Mouse (Mus musculus): Measurements from ENCODE around the gene Cdc42. TPM values are rescaled to one million over a fixed set of nuclear protein-coding genes. Genes with fewer than 3 reads are reported as not detected.

Cdc42 gene
- polyA plus RNA-seq, 1 experiment: 240 TPM

GRCm38 (mm10) chr4:137316027-137316770, 41.3 kb downstream of the Cdc42 start:
- no peak overlapping the region for H3K4me3 ChIP-seq (ENCODE audit: insufficient read depth, poor library complexity, severe bottlenecking)
- H3ac ChIP-seq (ENCODE audit: control insufficient read depth, insufficient read length, low read depth): no peak overlapping the region
- H3K36me3 ChIP-seq (ENCODE audit: control insufficient read depth, insufficient read depth): peaks cover 64% of the 10 kb centered on the region
- no peaks in the 10 kb centered on the region for H3K79me3 ChIP-seq (ENCODE audit: low read depth)
- peaks cover 6% of the 10 kb centered on the region for H3K79me2 ChIP-seq (ENCODE audit: control insufficient read depth, insufficient read depth)
- no peak for TF ChIP-seq CTCF (IDR thresholded peaks at IDR 0.05; ENCODE audit: control insufficient read depth, insufficient read depth, insufficient read length)
- no peak for TF ChIP-seq MYOD1 (IDR thresholded peaks at IDR 0.05; ENCODE audit: control insufficient read depth, insufficient read length, low read depth)
- no peak for TF ChIP-seq MAX (IDR thresholded peaks at IDR 0.05)
- no peak for TF ChIP-seq FOSL1 (IDR thresholded peaks at IDR 0.05; ENCODE audit: insufficient read depth, low read length, poor library complexity, severe bottlenecking)
- no peak for TF ChIP-seq CEBPB (IDR thresholded peaks at IDR 0.05; ENCODE audit: low read depth)
- no peak for TF ChIP-seq USF1 (IDR thresholded peaks at IDR 0.05; ENCODE audit: low read depth)
- TF ChIP-seq MYOG (IDR thresholded peaks at IDR 0.05; ENCODE audit: control insufficient read depth, extremely low read depth, insufficient read length): no peak
- H3K27me3 ChIP-seq (ENCODE audit: control insufficient read depth, insufficient read depth, insufficient read length): no peaks in the 10 kb centered on the region

- Histone ChIP-seq H3ac (ENCODE audit: control insufficient read depth, insufficient read length, low read depth) (no peak overlapping the region), H3K79me3 (ENCODE audit: low read depth) (no peaks in the 10 kb centered on the region), H3K27me3 (ENCODE audit: control insufficient read depth, insufficient read depth, insufficient read length) (no peaks in the 10 kb centered on the region), H3K79me2 (ENCODE audit: control insufficient read depth, insufficient read depth) (peaks cover 6% of the 10 kb centered on the region), H3K36me3 (ENCODE audit: control insufficient read depth, insufficient read depth) (peaks cover 52% of the 10 kb centered on the region), H3K4me3 (ENCODE audit: insufficient read depth, poor library complexity, severe bottlenecking) (no peak overlapping the region)
- TF ChIP-seq USF1 (IDR thresholded peaks at IDR 0.05; ENCODE audit: low read depth) (no peak), CEBPB (IDR thresholded peaks at IDR 0.05; ENCODE audit: low read depth) (no peak), MAX (IDR thresholded peaks at IDR 0.05) (no peak), FOSL1 (IDR thresholded peaks at IDR 0.05; ENCODE audit: insufficient read depth, low read length, poor library complexity, severe bottlenecking) (no peak), MYOD1 (IDR thresholded peaks at IDR 0.05; ENCODE audit: control insufficient read depth, insufficient read length, low read depth) (no peak), MYOG (IDR thresholded peaks at IDR 0.05; ENCODE audit: control insufficient read depth, extremely low read depth, insufficient read length) (no peak), CTCF (IDR thresholded peaks at IDR 0.05; ENCODE audit: control insufficient read depth, insufficient read depth, insufficient read length) (no peak)
Measured at GRCm38 (mm10) chr4:137315061-137315460, 42.5 kb downstream of the Cdc42 start.

GRCm38 (mm10) chr4:137314561-137314960, 43.0 kb downstream of the Cdc42 start:
- H3K79me3 ChIP-seq (ENCODE audit: low read depth): no peaks in the 10 kb centered on the region
- H3ac ChIP-seq (ENCODE audit: control insufficient read depth, insufficient read length, low read depth): no peak overlapping the region
- no peak overlapping the region for H3K4me3 ChIP-seq (ENCODE audit: insufficient read depth, poor library complexity, severe bottlenecking)
- H3K27me3 ChIP-seq (ENCODE audit: control insufficient read depth, insufficient read depth, insufficient read length): no peaks in the 10 kb centered on the region
- peaks cover 6% of the 10 kb centered on the region for H3K79me2 ChIP-seq (ENCODE audit: control insufficient read depth, insufficient read depth)
- peaks cover 47% of the 10 kb centered on the region for H3K36me3 ChIP-seq (ENCODE audit: control insufficient read depth, insufficient read depth)
- TF ChIP-seq MAX (IDR thresholded peaks at IDR 0.05) (no peak), CTCF (IDR thresholded peaks at IDR 0.05; ENCODE audit: control insufficient read depth, insufficient read depth, insufficient read length) (no peak), FOSL1 (IDR thresholded peaks at IDR 0.05; ENCODE audit: insufficient read depth, low read length, poor library complexity, severe bottlenecking) (no peak), USF1 (IDR thresholded peaks at IDR 0.05; ENCODE audit: low read depth) (no peak), MYOG (IDR thresholded peaks at IDR 0.05; ENCODE audit: control insufficient read depth, extremely low read depth, insufficient read length) (no peak), CEBPB (IDR thresholded peaks at IDR 0.05; ENCODE audit: low read depth) (no peak), MYOD1 (IDR thresholded peaks at IDR 0.05; ENCODE audit: control insufficient read depth, insufficient read length, low read depth) (no peak)

- peaks cover 6% of the 10 kb centered on the region for H3K79me2 ChIP-seq (ENCODE audit: control insufficient read depth, insufficient read depth)
- H3K36me3 ChIP-seq (ENCODE audit: control insufficient read depth, insufficient read depth): peaks cover 37% of the 10 kb centered on the region
- TF ChIP-seq MYOG (IDR thresholded peaks at IDR 0.05; ENCODE audit: control insufficient read depth, extremely low read depth, insufficient read length) (no peak), MYOD1 (IDR thresholded peaks at IDR 0.05; ENCODE audit: control insufficient read depth, insufficient read length, low read depth) (no peak)
Measured at GRCm38 (mm10) chr4:137313511-137313910, 44.0 kb downstream of the Cdc42 start.

GRCm38 (mm10) chr4:137308377-137308776, 49.1 kb downstream of the Cdc42 start:
- no peaks in the 10 kb centered on the region for H3K27me3 ChIP-seq (ENCODE audit: control insufficient read depth, insufficient read depth, insufficient read length)
- H3ac ChIP-seq (ENCODE audit: control insufficient read depth, insufficient read length, low read depth): no peak overlapping the region
- H3K79me2 ChIP-seq (ENCODE audit: control insufficient read depth, insufficient read depth): no peaks in the 10 kb centered on the region

More at GRCm38 (mm10) chr4:137313511-137313910, 44.0 kb downstream of the Cdc42 start:
- H3K27me3 ChIP-seq (ENCODE audit: control insufficient read depth, insufficient read depth, insufficient read length): no peaks in the 10 kb centered on the region
- H3ac ChIP-seq (ENCODE audit: control insufficient read depth, insufficient read length, low read depth): no peak overlapping the region
- no peak overlapping the region for H3K4me3 ChIP-seq (ENCODE audit: insufficient read depth, poor library complexity, severe bottlenecking)
- no peaks in the 10 kb centered on the region for H3K79me3 ChIP-seq (ENCODE audit: low read depth)

More at GRCm38 (mm10) chr4:137308377-137308776, 49.1 kb downstream of the Cdc42 start:
- TF ChIP-seq CTCF (IDR thresholded peaks at IDR 0.05; ENCODE audit: control insufficient read depth, insufficient read depth, insufficient read length): no peak
- Histone ChIP-seq H3K4me3 (ENCODE audit: insufficient read depth, poor library complexity, severe bottlenecking) (no peak overlapping the region), H3K79me3 (ENCODE audit: low read depth) (no peaks in the 10 kb centered on the region), H3K36me3 (ENCODE audit: control insufficient read depth, insufficient read depth) (peaks cover 14% of the 10 kb centered on the region)

Data from C2C12 (cell line).